Mouse (Mus musculus): ENCODE data around the gene Nlrp10. TPM values are rescaled to one million over a fixed set of nuclear protein-coding genes. Genes with fewer than 3 reads are reported as not detected.

Nlrp10 gene
- not detected in 2 replicates for polyA plus RNA-seq (2014; fragmentation: Nextera tagmentation; extraction: Ambion mirVana)

DNA sequence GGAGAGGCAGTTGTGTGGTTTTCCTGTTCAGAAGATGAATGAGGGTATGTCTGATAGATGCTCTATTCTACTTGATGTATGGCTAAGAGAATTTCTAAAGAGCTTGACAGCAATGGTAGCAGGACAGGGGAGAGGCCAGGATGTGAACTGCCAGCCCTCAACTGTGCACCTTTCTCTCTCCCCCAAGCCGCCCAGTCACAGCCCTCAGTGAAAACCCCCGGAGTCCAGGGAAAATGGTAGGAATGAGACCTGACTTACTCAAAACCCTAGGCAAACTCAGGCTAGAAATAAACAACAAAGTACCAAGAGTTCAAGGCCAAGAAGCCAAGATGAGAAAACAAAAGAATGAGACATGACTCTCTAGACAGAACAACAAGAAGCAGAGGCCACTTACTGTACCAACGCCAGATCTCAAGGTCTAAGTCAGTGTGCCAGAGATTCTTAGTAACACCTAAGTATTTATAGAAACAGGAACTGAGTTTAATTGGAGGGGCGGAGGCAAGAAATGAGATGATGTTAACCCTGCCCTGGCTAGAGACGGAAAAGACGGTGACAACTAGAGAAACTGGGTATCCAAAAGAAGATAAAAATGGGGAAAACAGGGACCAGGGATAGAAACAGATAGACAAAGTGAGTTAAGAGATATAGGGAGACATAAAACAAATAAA is at the start of gene Nlrp10:
Gene Nlrp10 (minus strand): TSS at position 453 of the 668 bp plus-strand sequence.
- no peaks in the 10 kb centered on the region for H3K4me1 ChIP-seq (replicated peaks; ENCODE audit: control insufficient read depth, insufficient read depth, low read length)
- H3K4me3 ChIP-seq (ENCODE audit: low read depth, low read length), result no peak within 1 kb of the TSS
- WGBS, result 81% methylated on average over 6 of the region's 6 CpGs
- H3K27ac ChIP-seq (ENCODE audit: low read depth, low read length), result no peak within 1 kb of the TSS
- no peaks in the 10 kb centered on the region for H3K27me3 ChIP-seq (ENCODE audit: control insufficient read depth, insufficient read depth, low read length)
- no peak for DNase-seq (ENCODE audit: low spot score)
- no peak within 1 kb of the TSS for H3K4me2 ChIP-seq (replicated peaks; ENCODE audit: low read depth, low read length)
- no peak within 1 kb of the TSS for H3K9ac ChIP-seq (ENCODE audit: low read depth, low read length)
- no peaks in the 10 kb centered on the region for H3K9me3 ChIP-seq (ENCODE audit: control insufficient read depth, low read length)
- no peak for ATAC-seq (ENCODE audit: low FRiP score)
- no peaks in the 10 kb centered on the region for H3K36me3 ChIP-seq (ENCODE audit: control insufficient read depth, insufficient read depth, low read length)

DNA sequence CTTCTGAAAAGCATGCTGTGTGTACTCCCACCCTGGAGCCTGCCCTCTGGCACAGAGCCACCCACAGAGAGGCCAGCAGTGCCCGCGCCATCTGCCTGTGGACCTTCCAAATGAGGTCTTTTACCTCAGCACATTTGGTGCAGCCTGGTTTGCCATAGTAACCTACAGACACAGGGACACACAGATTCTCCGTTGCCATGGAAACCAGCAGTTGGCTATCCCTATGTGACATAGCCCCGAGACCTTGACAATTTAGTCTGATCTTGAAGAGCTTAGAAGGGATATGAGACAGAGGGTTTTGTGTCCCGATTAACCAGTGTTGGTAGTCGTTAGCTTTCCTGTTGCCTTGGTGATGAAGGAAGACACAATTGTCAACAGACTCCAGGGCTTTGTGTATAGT is 42.3 kb upstream of the Nlrp10 start:
- Histone ChIP-seq H3K27me3 (ENCODE audit: control insufficient read depth, insufficient read depth, low read length) (no peaks in the 10 kb centered on the region), H3K27ac (ENCODE audit: low read depth, low read length) (0 out of 2 replicates have a peak overlapping the region, but pooled peaks have one; percentile 10), H3K9ac (ENCODE audit: low read depth, low read length) (no peak overlapping the region), H3K36me3 (ENCODE audit: control insufficient read depth, insufficient read depth, low read length) (no peaks in the 10 kb centered on the region), H3K4me2 (replicated peaks; ENCODE audit: low read depth, low read length) (no peak overlapping the region), H3K4me1 (replicated peaks; ENCODE audit: control insufficient read depth, insufficient read depth, low read length) (peaks cover 9% of the 10 kb centered on the region; the same call in 1 of the 2 replicates), H3K4me3 (ENCODE audit: low read depth, low read length) (no peak overlapping the region), H3K9me3 (ENCODE audit: control insufficient read depth, low read length) (no peaks in the 10 kb centered on the region)
- ATAC-seq (ENCODE audit: low FRiP score) (peak; percentile 83), DNase-seq (ENCODE audit: low spot score) (peak; percentile 75)
- WGBS, result 26% methylated on average over 6 of the region's 6 CpGs

GRCm38 (mm10) chr7:108968201-108968600 is 38.2 kb upstream of the Nlrp10 start:
- Histone ChIP-seq H3K4me3 (ENCODE audit: low read depth, low read length) (no peak overlapping the region), H3K9me3 (ENCODE audit: control insufficient read depth, low read length) (no peaks in the 10 kb centered on the region), H3K4me2 (replicated peaks; ENCODE audit: low read depth, low read length) (no peak overlapping the region), H3K36me3 (ENCODE audit: control insufficient read depth, insufficient read depth, low read length) (no peaks in the 10 kb centered on the region), H3K27ac (ENCODE audit: low read depth, low read length) (no peak overlapping the region), H3K27me3 (ENCODE audit: control insufficient read depth, insufficient read depth, low read length) (no peaks in the 10 kb centered on the region), H3K9ac (ENCODE audit: low read depth, low read length) (no peak overlapping the region), H3K4me1 (replicated peaks; ENCODE audit: control insufficient read depth, insufficient read depth, low read length) (peaks cover 9% of the 10 kb centered on the region; the same call in 1 of the 2 replicates)
- no peak for ATAC-seq (ENCODE audit: low FRiP score)
- 58% methylated on average over 6 of the region's 6 CpGs for WGBS
- DNase-seq (ENCODE audit: low spot score), result no peak

DNA sequence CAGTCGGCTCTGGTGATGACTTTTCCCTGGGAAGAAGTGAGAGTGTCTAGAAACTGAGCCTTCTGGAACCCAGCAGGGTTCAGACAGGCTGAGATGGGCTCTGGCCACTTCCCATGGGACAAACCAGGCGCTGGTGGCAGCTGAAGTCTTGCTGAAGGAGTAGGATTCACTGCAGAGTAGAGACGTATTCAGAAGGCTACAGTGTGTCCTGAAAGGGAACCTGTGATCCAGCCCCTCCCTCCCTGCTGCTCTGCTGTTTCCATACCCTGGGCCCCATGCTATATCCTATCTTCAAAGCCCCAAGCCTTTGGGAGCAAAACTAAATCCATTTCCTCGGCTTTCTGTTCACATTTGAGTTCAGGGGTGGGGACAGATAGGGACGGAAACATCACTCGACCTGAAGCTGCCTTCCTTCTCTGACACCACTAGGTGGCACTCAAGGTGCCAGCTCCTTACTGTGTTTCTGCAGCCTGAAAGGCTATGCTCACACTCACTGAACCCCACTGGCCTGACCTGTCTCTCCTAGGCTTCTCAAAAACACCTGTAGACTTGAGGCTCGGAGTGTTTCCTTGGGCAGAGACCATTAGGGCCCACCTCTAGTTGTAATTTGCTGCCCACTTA is 36.9 kb upstream of the Nlrp10 start:
- 32% methylated on average over 7 of the region's 7 CpGs for WGBS
- Histone ChIP-seq H3K4me2 (replicated peaks; ENCODE audit: low read depth, low read length) (no peak overlapping the region), H3K4me1 (replicated peaks; ENCODE audit: control insufficient read depth, insufficient read depth, low read length) (no peaks in the 10 kb centered on the region), H3K9ac (ENCODE audit: low read depth, low read length) (no peak overlapping the region), H3K9me3 (ENCODE audit: control insufficient read depth, low read length) (no peaks in the 10 kb centered on the region), H3K4me3 (ENCODE audit: low read depth, low read length) (no peak overlapping the region), H3K36me3 (ENCODE audit: control insufficient read depth, insufficient read depth, low read length) (no peaks in the 10 kb centered on the region), H3K27ac (ENCODE audit: low read depth, low read length) (no peak overlapping the region), H3K27me3 (ENCODE audit: control insufficient read depth, insufficient read depth, low read length) (no peaks in the 10 kb centered on the region)
- ATAC-seq (ENCODE audit: low FRiP score), result peak; percentile 73
- DNase-seq (ENCODE audit: low spot score), result peak; percentile 77

DNA sequence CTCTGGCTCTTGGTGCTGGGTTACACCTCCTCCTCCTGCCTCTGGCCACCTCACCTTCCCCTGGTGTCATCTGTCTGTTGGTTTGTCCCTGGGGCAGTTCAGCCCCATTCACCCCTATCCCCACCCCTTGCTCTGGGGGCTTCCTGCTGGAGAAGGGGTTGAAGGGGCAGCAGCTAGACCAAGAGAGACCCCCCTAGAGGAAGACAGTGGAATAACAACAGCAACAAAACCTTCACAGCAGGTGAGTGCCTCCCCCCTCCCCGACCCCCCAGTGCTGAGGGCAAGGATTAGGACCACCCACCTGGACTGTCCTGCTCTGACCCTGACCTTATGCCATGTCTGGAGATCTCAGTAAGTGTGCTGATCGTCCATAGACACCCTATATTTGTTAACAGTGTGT is 36.0 kb upstream of the Nlrp10 start:
- Histone ChIP-seq H3K4me1 (replicated peaks; ENCODE audit: control insufficient read depth, insufficient read depth, low read length) (no peaks in the 10 kb centered on the region), H3K4me2 (replicated peaks; ENCODE audit: low read depth, low read length) (no peak overlapping the region), H3K27me3 (ENCODE audit: control insufficient read depth, insufficient read depth, low read length) (no peaks in the 10 kb centered on the region), H3K4me3 (ENCODE audit: low read depth, low read length) (no peak overlapping the region), H3K9me3 (ENCODE audit: control insufficient read depth, low read length) (no peaks in the 10 kb centered on the region), H3K9ac (ENCODE audit: low read depth, low read length) (no peak overlapping the region), H3K36me3 (ENCODE audit: control insufficient read depth, insufficient read depth, low read length) (no peaks in the 10 kb centered on the region), H3K27ac (ENCODE audit: low read depth, low read length) (no peak overlapping the region)
- WGBS, result 29% methylated on average over 2 of the region's 2 CpGs
- ATAC-seq (ENCODE audit: low FRiP score) (no peak; the same call in 1 of the 2 replicates), DNase-seq (ENCODE audit: low spot score) (no peak)

GRCm38 (mm10) chr7:108957734-108958133 is 27.8 kb upstream of the Nlrp10 start:
- no peak for DNase-seq (ENCODE audit: low spot score)
- WGBS, result 82% methylated on average over 2 of the region's 2 CpGs

GRCm38 (mm10) chr7:108954185-108954584 is 24.2 kb upstream of the Nlrp10 start:
- Histone ChIP-seq H3K9me3 (ENCODE audit: control insufficient read depth, low read length) (no peaks in the 10 kb centered on the region), H3K27me3 (ENCODE audit: control insufficient read depth, insufficient read depth, low read length) (peaks cover 25% of the 10 kb centered on the region), H3K27ac (ENCODE audit: low read depth, low read length) (no peak overlapping the region), H3K4me1 (replicated peaks; ENCODE audit: control insufficient read depth, insufficient read depth, low read length) (no peaks in the 10 kb centered on the region), H3K9ac (ENCODE audit: low read depth, low read length) (no peak overlapping the region), H3K4me2 (replicated peaks; ENCODE audit: low read depth, low read length) (no peak overlapping the region), H3K4me3 (ENCODE audit: low read depth, low read length) (no peak overlapping the region), H3K36me3 (ENCODE audit: control insufficient read depth, insufficient read depth, low read length) (no peaks in the 10 kb centered on the region)
- peak; percentile 58 for DNase-seq (ENCODE audit: low spot score)
- no peak for ATAC-seq (ENCODE audit: low FRiP score)
- WGBS, result 61% methylated on average over 4 of the region's 4 CpGs

More at GRCm38 (mm10) chr7:108957734-108958133, 27.8 kb upstream of the Nlrp10 start:
- Histone ChIP-seq H3K36me3 (ENCODE audit: control insufficient read depth, insufficient read depth, low read length) (no peaks in the 10 kb centered on the region), H3K4me3 (ENCODE audit: low read depth, low read length) (no peak overlapping the region), H3K4me1 (replicated peaks; ENCODE audit: control insufficient read depth, insufficient read depth, low read length) (no peaks in the 10 kb centered on the region), H3K27ac (ENCODE audit: low read depth, low read length) (no peak overlapping the region), H3K9me3 (ENCODE audit: control insufficient read depth, low read length) (no peaks in the 10 kb centered on the region), H3K27me3 (ENCODE audit: control insufficient read depth, insufficient read depth, low read length) (no peaks in the 10 kb centered on the region), H3K4me2 (replicated peaks; ENCODE audit: low read depth, low read length) (no peak overlapping the region), H3K9ac (ENCODE audit: low read depth, low read length) (no peak overlapping the region)
- no peak for ATAC-seq (ENCODE audit: low FRiP score)

DNA sequence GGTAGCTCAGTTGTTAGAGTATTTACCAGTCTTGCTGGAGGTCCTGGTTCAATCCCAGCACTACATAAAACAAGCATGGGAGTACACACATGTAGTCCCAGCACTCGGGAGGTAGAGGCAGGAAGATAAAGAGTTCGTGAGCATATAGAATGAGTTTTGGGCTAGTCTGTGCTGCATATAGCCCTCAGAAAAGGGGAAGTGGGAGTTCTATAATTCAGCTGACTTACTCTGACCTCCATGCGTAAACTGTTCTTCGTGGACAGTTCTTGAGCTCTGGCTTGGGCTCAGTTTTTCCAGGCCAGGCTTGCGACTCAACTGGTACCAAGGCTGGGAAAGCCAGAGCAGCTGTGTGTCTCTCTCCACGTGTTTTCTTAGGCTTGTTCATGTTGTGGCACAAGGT is 22.8 kb upstream of the Nlrp10 start:
- H3K27me3 ChIP-seq (ENCODE audit: control insufficient read depth, insufficient read depth, low read length), result peaks cover 27% of the 10 kb centered on the region

More for the DNA sequence above, 22.8 kb upstream of the Nlrp10 start:
- H3K4me1 ChIP-seq (replicated peaks; ENCODE audit: control insufficient read depth, insufficient read depth, low read length), result no peaks in the 10 kb centered on the region
- H3K9me3 ChIP-seq (ENCODE audit: control insufficient read depth, low read length), result no peaks in the 10 kb centered on the region
- no peaks in the 10 kb centered on the region for H3K36me3 ChIP-seq (ENCODE audit: control insufficient read depth, insufficient read depth, low read length)
- DNase-seq (ENCODE audit: low spot score) (no peak), ATAC-seq (ENCODE audit: low FRiP score) (no peak)
- no peak overlapping the region for H3K9ac ChIP-seq (ENCODE audit: low read depth, low read length)
- no peak overlapping the region for H3K4me3 ChIP-seq (ENCODE audit: low read depth, low read length)
- 82% methylated on average over 6 of the region's 6 CpGs for WGBS
- H3K4me2 ChIP-seq (replicated peaks; ENCODE audit: low read depth, low read length), result no peak overlapping the region
- H3K27ac ChIP-seq (ENCODE audit: low read depth, low read length), result no peak overlapping the region
